Comparison of ENCODE assay signal across 8 mouse cellular contexts in the genomic region with DNA sequence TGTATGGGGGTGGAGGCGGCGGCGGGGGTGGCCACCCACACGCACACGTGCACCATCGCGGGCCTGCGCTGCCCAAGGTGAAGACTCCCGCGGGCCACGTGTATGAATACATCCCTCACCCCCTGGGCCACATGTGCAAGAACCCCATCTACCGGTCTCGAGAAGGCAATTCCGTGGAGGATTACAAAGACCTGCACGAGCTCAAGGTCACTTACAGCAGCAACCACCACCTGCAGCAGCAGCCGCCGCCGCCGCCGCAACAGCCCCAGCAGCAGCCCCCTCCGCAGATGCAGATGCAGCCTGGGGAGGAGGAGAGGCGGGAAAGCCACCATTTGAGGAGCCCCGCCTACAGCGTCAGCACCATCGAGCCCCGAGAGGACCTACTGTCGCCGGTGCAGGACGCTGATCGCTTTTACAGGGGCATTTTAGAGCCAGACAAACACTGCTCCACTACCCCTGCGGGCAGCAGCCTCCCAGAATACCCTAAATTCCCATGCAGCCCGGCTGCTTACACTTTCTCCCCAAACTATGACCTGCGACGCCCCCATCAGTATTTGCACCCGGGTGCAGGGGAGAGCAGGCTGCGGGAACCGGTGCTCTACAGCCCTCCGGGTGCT. TPM values are rescaled to one million over a fixed set of nuclear protein-coding genes. Genes with fewer than 3 reads are reported as not detected.
A peak's percentile ranks its signal among the peaks of the same experiment; 100 is the strongest.
DNase-seq lines count a peak whose midpoint lies in the region; ATAC-seq and TF ChIP-seq lines count a peak whose summit lies in the region.

No protein-coding gene starts in this region.

- TF ChIP-seq EP300 in heart, adult 2 months (IDR thresholded peaks at IDR 0.05; ENCODE audit: insufficient read depth, low read depth, low read length): no peak

- H3K27me3 ChIP-seq in heart, adult 2 months (ENCODE audit: control insufficient read depth, insufficient read depth, low read length): peaks cover 12% of the 10 kb centered on the region
- peaks cover 39% of the 10 kb centered on the region for H3K27me3 ChIP-seq in kidney, postnatal 0 days (ENCODE audit: insufficient read depth, low read length)
- H3K27me3 ChIP-seq in midbrain, embryonic 10.5 days (ENCODE audit: low read depth, poor library complexity, severe bottlenecking): peaks cover 26% of the 10 kb centered on the region

- H3K27ac ChIP-seq in heart, adult 2 months: no peak overlapping the region
- H3K27ac ChIP-seq in bone marrow macrophage, adult 2 months (ENCODE audit: insufficient read depth, low read depth, low read length): no peak overlapping the region
- no peak overlapping the region for H3K27ac ChIP-seq in kidney, postnatal 0 days
- peak overlapping the region; percentile 65 for H3K27ac ChIP-seq in midbrain, embryonic 10.5 days (replicated peaks)

- no peak for TF ChIP-seq POLR2A in heart, adult 2 months (IDR thresholded peaks at IDR 0.05; ENCODE audit: insufficient read depth, low read depth, low read length)
- no peak for TF ChIP-seq POLR2A in bone marrow macrophage, adult 2 months (IDR thresholded peaks at IDR 0.05; ENCODE audit: borderline replicate concordance, low read depth, low read length)

- H3K79me2 ChIP-seq in heart, adult 2 months (replicated peaks; ENCODE audit: control insufficient read depth, insufficient read depth, low read length): no peaks in the 10 kb centered on the region

- H3K36me3 ChIP-seq in heart, adult 2 months (ENCODE audit: control insufficient read depth, insufficient read depth, low read length): no peaks in the 10 kb centered on the region
- H3K36me3 ChIP-seq in kidney, postnatal 0 days (ENCODE audit: insufficient read depth, low read length): no peaks in the 10 kb centered on the region
- H3K36me3 ChIP-seq in midbrain, embryonic 10.5 days: peaks cover 22% of the 10 kb centered on the region

- WGBS in heart, adult 2 months: under 1% methylated on average over 38 of the region's 38 CpGs
- 1% methylated on average over 38 of the region's 38 CpGs for WGBS in kidney, postnatal 0 days
- 3% methylated on average over 38 of the region's 38 CpGs for WGBS in midbrain, embryonic 10.5 days

- H3K9ac ChIP-seq in heart, adult 2 months (ENCODE audit: low read depth, low read length): no peak overlapping the region
- H3K9ac ChIP-seq in kidney, postnatal 0 days (ENCODE audit: low read depth, low read length): peak overlapping the region; percentile 2; the same call in 1 of the 2 replicates

- H3K4me2 ChIP-seq in kidney, postnatal 0 days (ENCODE audit: low read length): peak overlapping the region; percentile 66

- H3K4me1 ChIP-seq in heart, adult 2 months (ENCODE audit: control insufficient read depth, insufficient read depth, low read length): peaks cover 1% of the 10 kb centered on the region; the same call in 1 of the 2 replicates
- H3K4me1 ChIP-seq in bone marrow macrophage, adult 2 months (ENCODE audit: control insufficient read depth, insufficient read depth, low read length): 0 out of 2 replicates have a peak, but pooled peaks cover 3% of the 10 kb centered on the region
- H3K4me1 ChIP-seq in kidney, postnatal 0 days (replicated peaks; ENCODE audit: insufficient read depth, low read length): peaks cover 7% of the 10 kb centered on the region; the same call in 1 of the 2 replicates
- H3K4me1 ChIP-seq in midbrain, embryonic 10.5 days: peaks cover 32% of the 10 kb centered on the region

- peak overlapping the region; percentile 39 for H3K4me3 ChIP-seq in heart, adult 2 months
- peak overlapping the region; percentile 37 for H3K4me3 ChIP-seq in bone marrow macrophage, adult 2 months (ENCODE audit: insufficient read depth, low read length)
- peak overlapping the region; percentile 29 for H3K4me3 ChIP-seq in kidney, postnatal 0 days (replicated peaks; ENCODE audit: low read depth, low read length)
- peak overlapping the region; percentile 53 for H3K4me3 ChIP-seq in midbrain, embryonic 10.5 days

- DNase-seq in heart, adult 2 months: no peak
- DNase-seq in heart, adult 8-10 months (ENCODE audit: low spot score): no peak
- DNase-seq in kidney, postnatal 0 days (ENCODE audit: low spot score): no peak
- DNase-seq in midbrain, embryonic 10.5 days (ENCODE audit: low spot score): peak; percentile 65
- DNase-seq in testis, postnatal 10 days (ENCODE audit: low spot score): peak; percentile 48
- no peak for DNase-seq in thymus, postnatal 4 days

- no peak for TF ChIP-seq CTCF in heart, adult 2 months (IDR thresholded peaks at IDR 0.05)
- no peak for TF ChIP-seq CTCF in bone marrow macrophage, adult 2 months (IDR thresholded peaks at IDR 0.05; ENCODE audit: low read depth, low read length)
- no peak for TF ChIP-seq CTCF in kidney, postnatal 0 days (IDR thresholded peaks at IDR 0.05; ENCODE audit: low read depth)

- 0 out of 2 replicates have a peak, but pooled peaks have one; percentile 25 for ATAC-seq in erythroid progenitor cell, adult 5-6 weeks (replicated peaks; ENCODE audit: low FRiP score, poor library complexity, severe bottlenecking)
- ATAC-seq in kidney, postnatal 0 days (replicated peaks; ENCODE audit: low FRiP score, low read depth): peak; percentile 41; the same call in 1 of the 2 replicates

- intact Hi-C loops in heart, adult 2 months (cut with DNase I): no loop called here

- no peaks in the 10 kb centered on the region for H3K9me3 ChIP-seq in kidney, postnatal 0 days (replicated peaks; ENCODE audit: low read length)
- no peaks in the 10 kb centered on the region for H3K9me3 ChIP-seq in midbrain, embryonic 10.5 days (replicated peaks)

RNA-seq across cellular contexts. Expression of gene Slitrk5, which starts 6.3 kb away (rescaled TPM):
- not detected for total RNA-seq in heart, adult 2 months (2021)
- 0.12 TPM in 2 replicates for polyA plus RNA-seq in heart, adult 2 months (2012; rRNA removed)
- under 1 TPM in 1 of 4 experiments, not detected in 3; 0.11 TPM for total RNA-seq in heart, adult 8-10 months (2022)
- polyA plus RNA-seq in bone marrow macrophage, adult 2 months (2012; ENCODE audit: insufficient read depth, insufficient read length, missing spikeins): not detected in 2 replicates
- total RNA-seq in erythroid progenitor cell, adult 5-6 weeks (2015; ENCODE audit: low replicate concordance): not detected in 2 replicates
- total RNA-seq in erythroid progenitor cell, adult 5-6 weeks (2017; ENCODE audit: low replicate concordance): not detected in 2 replicates
- 0.06 and 0.08 TPM in 2 replicates for polyA plus RNA-seq in kidney, postnatal 0 days (2015; fragmentation: Nextera tagmentation; extraction: Ambion mirVana)
- 12.0 and 15.5 TPM in 2 replicates for polyA plus RNA-seq in midbrain, embryonic 10.5 days (2016; fragmentation: Nextera tagmentation; extraction: Ambion mirVana)

Comparison
In these comparisons a context has a peak if more than half of its experiments do, and no peak if none do; other contexts are left out.
1. DNase-seq: peak in midbrain, embryonic 10.5 days (single experiment) and testis, postnatal 10 days (single experiment); none in heart, adult 2 months (0 of 2), heart, adult 8-10 months (single experiment), kidney, postnatal 0 days (single experiment) and thymus, postnatal 4 days (single experiment).
2. RNA of gene Slitrk5, which starts 6.3 kb away (polyA plus RNA-seq): 12.0 to 15.5 TPM in midbrain, embryonic 10.5 days; 0.12 TPM in heart, adult 2 months, 0.06 to 0.08 TPM in kidney, postnatal 0 days and not detected in bone marrow macrophage, adult 2 months; every median in the first group is over 10 times any median in the second.
3. Peak in every context shown above with its lines, with median percentiles within 50 percentile points of each other: H3K4me3 ChIP-seq.